ENCODE assay signal across 15 mouse cellular contexts in genomic region chr10:41711467-41711866, GRCm38 (mm10). TPM values are rescaled to one million over a fixed set of nuclear protein-coding genes. Genes with fewer than 3 reads are reported as not detected.
DNase-seq lines count a peak whose midpoint lies in the region; ATAC-seq lines count a peak whose summit lies in the region.
"Had no signal": no experiment of that assay in that cellular context is flagged by ENCODE, and none has a peak within 500 bp of the region (broad histone marks: within the 10 kb centered on the region; RNA-seq: fewer than 3 reads in every experiment).

No protein-coding gene starts in this region.

- ATAC-seq in common myeloid progenitor, adult 5-6 weeks (replicated peaks; ENCODE audit: low read depth, poor library complexity, severe bottlenecking): peak; percentile 62
- peak; percentile 26; the same call in 1 of the 2 replicates for ATAC-seq in megakaryocyte progenitor cell, adult 5-6 weeks (replicated peaks; ENCODE audit: poor library complexity)
- ATAC-seq: forebrain, embryonic 13.5 days; hindbrain, postnatal 0 days; liver, postnatal 0 days; lung, postnatal 0 days had no signal

- DNase-seq in embryo, embryonic 10 days (ENCODE audit: low spot score): peak; percentile 50
- no peak for DNase-seq in embryo, embryonic 9.5 days (ENCODE audit: extremely low spot score)
- peak; percentile 33 to 40 for DNase-seq in kidney, postnatal 4 days
- DNase-seq in kidney, postnatal 14 days: no peak
- DNase-seq in ovary, adult 18-20 months (ENCODE audit: low spot score): no peak
- DNase-seq in lung, postnatal 10 days: no peak
- DNase-seq: cerebellum, adult 11 months; cerebellum, adult 9-11 months; kidney, adult 11 months; liver, postnatal 0 days had no signal

RNA-seq across cellular contexts. Expression of gene Ccdc162, which starts 5.0 kb away (rescaled TPM):
- not detected in 2 replicates for total RNA-seq in common myeloid progenitor, adult 5-6 weeks (2017)
- 0.47 and 0.56 TPM in 2 replicates for total RNA-seq in megakaryocyte progenitor cell, adult 5-6 weeks (2015)
- 1.2 and 2.1 TPM in 2 replicates for total RNA-seq in megakaryocyte progenitor cell, adult 5-6 weeks (2017)

Comparison
In these comparisons a context has a peak if more than half of its experiments do, and no peak if none do; other contexts are left out.
1. DNase-seq: peak in embryo, embryonic 10 days (single experiment) and kidney, postnatal 4 days (2 of 2); none in embryo, embryonic 9.5 days (single experiment), kidney, postnatal 14 days (single experiment), ovary, adult 18-20 months (single experiment) and lung, postnatal 10 days (single experiment).